Mouse (Mus musculus) heart, embryonic 12.5 days (tissue): ENCODE results near the gene Stum. TPM values are rescaled to one million over a fixed set of nuclear protein-coding genes. Genes with fewer than 3 reads are reported as not detected.

ENCODE experiments used
- ATAC-seq: fragments of 200-750 bp; cut with Nextera tagmentation; 2 replicates; pipeline ENCODE4 v1.8.0; 2017; ENCODE audit warnings: moderate TSS enrichment, moderate library complexity; ENCODE audit not compliant: insufficient number of reproducible peaks, low FRiP score
- H3K27ac ChIP-seq: fragments of 300-500 bp; sonication (generic); 2 replicates; pipeline ENCODE4 v1.5.1; 2016; ENCODE audit warnings: mild to moderate bottlenecking, moderate library complexity; ENCODE audit not compliant: poor library complexity, severe bottlenecking
- H3K27me3 ChIP-seq: fragments of 300-500 bp; sonication (generic); replicated peaks from 2 replicates; pipeline ENCODE4 v1.6.1; 2016; ENCODE audit warnings: mild to moderate bottlenecking, moderate library complexity
- H3K36me3 ChIP-seq: fragments of 300-500 bp; sonication (generic); 2 replicates; pipeline ENCODE4 v1.6.1; 2016; ENCODE audit warnings: mild to moderate bottlenecking, moderate library complexity
- H3K4me1 ChIP-seq: fragments of 300-500 bp; sonication (generic); replicated peaks from 2 replicates; pipeline ENCODE4 v1.6.1; 2016; ENCODE audit warnings: mild to moderate bottlenecking
- H3K4me2 ChIP-seq: fragments of 300-500 bp; sonication (generic); 2 replicates; pipeline ENCODE4 v1.6.1; 2016; ENCODE audit warnings: mild to moderate bottlenecking, moderate library complexity
- H3K4me3 ChIP-seq: fragments of 300-500 bp; sonication (generic); 2 replicates; pipeline ENCODE4 v1.5.1; 2016; ENCODE audit warnings: mild to moderate bottlenecking
- H3K9ac ChIP-seq: fragments of 300-500 bp; sonication (generic); 2 replicates; pipeline ENCODE4 v1.6.1; 2016; ENCODE audit warnings: mild to moderate bottlenecking, moderate library complexity
- H3K9me3 ChIP-seq: fragments of 300-500 bp; sonication (generic); replicated peaks from 2 replicates; pipeline ENCODE4 v1.6.1; 2016; ENCODE audit warnings: mild to moderate bottlenecking, moderate library complexity
- WGBS: fragments of 180-500 bp; shearing (Covaris S2); methylation state at CpG from one replicate; pipeline ENCODE4 v1.1.7; 2016; 5-methylcytosine and 5-hydroxymethylcytosine counted together
- polyA plus RNA-seq: library from polyadenylated mRNA; unstranded; fragments of >200 nt; fragmentation: Nextera tagmentation; extraction: Ambion mirVana; gene quantifications from 2 replicates; pipeline ENCODE4 v1.2.1, GENCODE M21; 2016

The Stum gene
- polyA plus RNA-seq, 1 experiment from 2014 or later = 0.10 TPM

GRCm38 (mm10) chr1:180514077-180514476, 30.8 kb upstream of the Stum start:
- Histone ChIP-seq H3K36me3 (no peaks in the 10 kb centered on the region), H3K9ac (no peak overlapping the region), H3K9me3 (no peaks in the 10 kb centered on the region), H3K27me3 (peaks cover 65% of the 10 kb centered on the region), H3K4me3 (no peak overlapping the region), H3K4me2 (no peak overlapping the region), H3K4me1 (peaks cover 19% of the 10 kb centered on the region), H3K27ac (no peak overlapping the region)
- ATAC-seq = no peak
- WGBS = 63% methylated on average over 2 of the region's 2 CpGs

DNA sequence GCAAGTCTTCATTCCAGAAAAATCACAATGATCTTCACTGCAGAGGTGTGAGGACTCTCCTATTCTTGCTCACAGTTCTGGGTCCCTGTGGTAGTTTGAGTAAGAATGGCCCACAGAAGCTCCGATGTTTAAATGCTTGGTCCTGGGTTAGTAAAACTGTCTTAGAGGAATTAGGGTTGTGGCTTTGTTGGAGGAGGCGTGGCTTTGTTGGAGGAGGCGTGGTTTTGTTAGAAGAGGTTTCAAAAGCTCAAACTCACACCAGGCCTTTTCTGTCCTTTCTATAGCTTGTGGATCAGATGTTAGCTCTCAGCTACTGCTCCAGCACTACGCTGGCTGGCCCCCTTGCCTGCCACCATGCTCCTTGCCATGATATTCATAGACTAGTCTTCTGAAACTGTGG, 27.6 kb upstream of the Stum start:
- no peaks in the 10 kb centered on the region for H3K9me3 ChIP-seq
- H3K27me3 ChIP-seq = peaks cover 67% of the 10 kb centered on the region
- H3K4me1 ChIP-seq = peaks cover 1% of the 10 kb centered on the region
- 47% methylated on average over 4 of the region's 4 CpGs for WGBS
- H3K36me3 ChIP-seq = no peaks in the 10 kb centered on the region
- H3K27ac ChIP-seq = no peak overlapping the region
- H3K9ac ChIP-seq = no peak overlapping the region
- H3K4me3 ChIP-seq = no peak overlapping the region
- ATAC-seq = no peak
- H3K4me2 ChIP-seq = no peak overlapping the region

- Histone ChIP-seq H3K4me1 (no peaks in the 10 kb centered on the region), H3K9ac (no peak overlapping the region), H3K4me2 (no peak overlapping the region), H3K27ac (no peak overlapping the region), H3K36me3 (no peaks in the 10 kb centered on the region), H3K27me3 (peaks cover 70% of the 10 kb centered on the region), H3K4me3 (no peak overlapping the region), H3K9me3 (no peaks in the 10 kb centered on the region)
- 52% methylated on average over 15 of the region's 15 CpGs for WGBS
- ATAC-seq = no peak
Observed at GRCm38 (mm10) chr1:180510442-180510841, 27.1 kb upstream of the Stum start.

DNA sequence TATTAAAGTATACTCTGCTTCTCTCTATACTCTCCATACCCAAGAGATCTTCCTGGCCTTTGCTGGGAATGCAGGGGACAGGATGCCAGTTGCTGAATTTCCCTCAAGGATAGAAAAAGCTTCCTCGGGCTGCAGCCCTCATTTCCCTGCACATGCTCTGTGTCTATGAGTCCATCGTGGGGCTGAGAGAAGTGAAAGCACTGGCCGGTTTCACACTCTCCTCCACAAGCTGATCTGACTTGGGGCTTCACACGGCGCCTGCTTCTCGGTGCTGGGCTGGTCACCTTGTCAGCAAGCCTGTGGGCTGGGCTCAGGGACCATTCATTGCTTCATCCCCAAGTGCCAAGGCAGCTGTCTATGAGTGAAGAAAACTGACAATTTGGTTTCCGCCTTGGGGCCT, 25.4 kb upstream of the Stum start:
- Histone ChIP-seq H3K4me2 (no peak overlapping the region), H3K9ac (no peak overlapping the region), H3K36me3 (no peaks in the 10 kb centered on the region), H3K27ac (no peak overlapping the region), H3K4me3 (no peak overlapping the region), H3K9me3 (no peaks in the 10 kb centered on the region), H3K27me3 (peaks cover 68% of the 10 kb centered on the region), H3K4me1 (no peaks in the 10 kb centered on the region)
- 59% methylated on average over 7 of the region's 7 CpGs for WGBS
- ATAC-seq = no peak

GRCm38 (mm10) chr1:180507291-180507791, 24.0 kb upstream of the Stum start:
- H3K36me3 ChIP-seq = no peaks in the 10 kb centered on the region
- H3K9ac ChIP-seq = no peak overlapping the region
- 64% methylated on average over 7 of the region's 7 CpGs for WGBS
- no peak for ATAC-seq
- H3K9me3 ChIP-seq = no peaks in the 10 kb centered on the region
- peaks cover 65% of the 10 kb centered on the region for H3K27me3 ChIP-seq
- no peak overlapping the region for H3K4me2 ChIP-seq
- H3K4me3 ChIP-seq = no peak overlapping the region
- H3K4me1 ChIP-seq = no peaks in the 10 kb centered on the region
- H3K27ac ChIP-seq = no peak overlapping the region

GRCm38 (mm10) chr1:180506341-180506740, 23.0 kb upstream of the Stum start:
- Histone ChIP-seq H3K4me3 (no peak overlapping the region), H3K36me3 (no peaks in the 10 kb centered on the region), H3K9me3 (no peaks in the 10 kb centered on the region), H3K4me2 (no peak overlapping the region), H3K27ac (no peak overlapping the region), H3K4me1 (no peaks in the 10 kb centered on the region), H3K27me3 (peaks cover 69% of the 10 kb centered on the region), H3K9ac (no peak overlapping the region)
- whole genome bisulfite sequencing = 81% methylated on average over 7 of the region's 7 CpGs
- no peak for ATAC-seq

- Histone ChIP-seq H3K36me3 (no peaks in the 10 kb centered on the region), H3K4me1 (no peaks in the 10 kb centered on the region), H3K27ac (no peak overlapping the region), H3K9ac (no peak overlapping the region), H3K4me3 (no peak overlapping the region), H3K9me3 (no peaks in the 10 kb centered on the region), H3K27me3 (peaks cover 56% of the 10 kb centered on the region), H3K4me2 (no peak overlapping the region)
- ATAC-seq = no peak
- WGBS = 66% methylated on average over 5 of the region's 5 CpGs
Observed at GRCm38 (mm10) chr1:180504899-180505298, 21.6 kb upstream of the Stum start.

- Histone ChIP-seq H3K27me3 (peaks cover 42% of the 10 kb centered on the region), H3K4me1 (no peaks in the 10 kb centered on the region), H3K36me3 (no peaks in the 10 kb centered on the region), H3K4me3 (no peak overlapping the region), H3K9me3 (no peaks in the 10 kb centered on the region), H3K9ac (no peak overlapping the region), H3K27ac (no peak overlapping the region), H3K4me2 (no peak overlapping the region)
- ATAC-seq = no peak
- WGBS = 71% methylated on average over 5 of the region's 5 CpGs
Observed at GRCm38 (mm10) chr1:180503484-180503883, 20.2 kb upstream of the Stum start.

DNA sequence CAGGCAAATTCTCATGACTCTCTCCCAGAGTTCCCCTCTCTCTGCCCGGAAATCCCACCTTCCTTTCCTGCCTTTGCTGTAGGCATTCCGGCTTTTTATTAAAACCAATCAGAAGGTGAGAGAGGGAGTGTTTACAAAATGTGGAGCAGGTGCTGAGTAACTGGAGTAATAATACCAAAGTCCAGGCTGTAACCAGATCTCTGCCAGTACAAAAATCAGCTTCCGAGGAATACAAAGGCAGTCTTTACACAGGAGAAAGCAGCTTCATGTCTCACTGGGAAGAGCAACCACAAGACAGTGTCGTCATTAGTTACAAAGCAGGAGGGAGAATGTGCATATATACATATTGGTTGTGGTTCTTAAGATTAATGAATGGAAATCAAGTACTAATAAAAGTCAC, 19.3 kb upstream of the Stum start:
- ATAC-seq = no peak
- Histone ChIP-seq H3K27ac (no peak overlapping the region), H3K4me3 (no peak overlapping the region), H3K27me3 (peaks cover 36% of the 10 kb centered on the region), H3K4me1 (no peaks in the 10 kb centered on the region), H3K4me2 (no peak overlapping the region), H3K9me3 (no peaks in the 10 kb centered on the region), H3K9ac (no peak overlapping the region), H3K36me3 (no peaks in the 10 kb centered on the region)
- 71% methylated on average over 4 of the region's 4 CpGs for WGBS

GRCm38 (mm10) chr1:180500641-180501040, 17.3 kb upstream of the Stum start:
- no peak overlapping the region for H3K4me2 ChIP-seq
- H3K36me3 ChIP-seq = no peaks in the 10 kb centered on the region
- H3K4me3 ChIP-seq = no peak overlapping the region
- H3K9me3 ChIP-seq = no peaks in the 10 kb centered on the region
- H3K27me3 ChIP-seq = peaks cover 34% of the 10 kb centered on the region
- WGBS = 76% methylated on average over 5 of the region's 5 CpGs
- H3K27ac ChIP-seq = no peak overlapping the region
- ATAC-seq = no peak
- H3K4me1 ChIP-seq = no peaks in the 10 kb centered on the region
- H3K9ac ChIP-seq = no peak overlapping the region

GRCm38 (mm10) chr1:180500218-180500617, 16.9 kb upstream of the Stum start:
- Histone ChIP-seq H3K9me3 (no peaks in the 10 kb centered on the region), H3K4me2 (no peak overlapping the region), H3K36me3 (no peaks in the 10 kb centered on the region), H3K9ac (no peak overlapping the region), H3K27me3 (peaks cover 30% of the 10 kb centered on the region), H3K4me3 (no peak overlapping the region), H3K4me1 (no peaks in the 10 kb centered on the region), H3K27ac (no peak overlapping the region)
- ATAC-seq = no peak
- WGBS = 40% methylated on average over 4 of the region's 4 CpGs

GRCm38 (mm10) chr1:180499766-180500165, 16.5 kb upstream of the Stum start:
- H3K36me3 ChIP-seq = no peaks in the 10 kb centered on the region
- H3K27me3 ChIP-seq = peaks cover 27% of the 10 kb centered on the region
- no peak overlapping the region for H3K4me2 ChIP-seq
- no peaks in the 10 kb centered on the region for H3K4me1 ChIP-seq
- no peak overlapping the region for H3K27ac ChIP-seq
- no peak overlapping the region for H3K4me3 ChIP-seq
- no peak for ATAC-seq
- no peaks in the 10 kb centered on the region for H3K9me3 ChIP-seq
- no peak overlapping the region for H3K9ac ChIP-seq
- WGBS = 86% methylated on average over 3 of the region's 3 CpGs
